Mouse (Mus musculus): Measurements from ENCODE around the gene Rps19bp1. TPM values are rescaled to one million over a fixed set of nuclear protein-coding genes. Genes with fewer than 3 reads are reported as not detected.

Gene Rps19bp1
- polyA plus RNA-seq, 1 experiment from 2014 or later = 62.5 TPM

DNA sequence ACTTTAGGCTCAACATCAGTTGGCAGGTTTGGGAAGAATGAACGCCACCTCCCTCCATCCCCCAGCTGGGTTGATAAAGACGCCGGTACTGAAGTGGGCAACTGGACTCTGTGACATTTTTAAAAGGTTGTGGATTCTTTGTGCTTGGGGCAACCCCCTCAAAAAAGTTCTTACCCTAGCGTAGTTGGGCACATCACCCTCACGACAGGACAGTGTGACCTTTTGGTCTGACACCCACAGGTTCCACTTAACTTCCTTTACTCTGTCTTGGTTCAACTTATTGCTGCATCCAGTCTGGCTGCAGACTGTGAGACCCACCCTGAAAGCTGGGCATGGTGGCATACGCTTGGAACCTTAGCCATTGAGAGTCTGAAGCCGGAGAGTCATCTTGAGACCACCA, 40.4 kb downstream of the Rps19bp1 start:
- DNase-seq (ENCODE audit: low spot score) = no peak
- H3K27me3 ChIP-seq (ENCODE audit: insufficient read depth, poor library complexity, severe bottlenecking) = no peaks in the 10 kb centered on the region
- H3K4me1 ChIP-seq = peaks cover 19% of the 10 kb centered on the region
- WGBS = 66% methylated on average over 7 of the region's 7 CpGs
- no peaks in the 10 kb centered on the region for H3K9me3 ChIP-seq
- no peak overlapping the region for H3K27ac ChIP-seq
- no peaks in the 10 kb centered on the region for H3K36me3 ChIP-seq
- no peak overlapping the region for H3K4me3 ChIP-seq

DNA sequence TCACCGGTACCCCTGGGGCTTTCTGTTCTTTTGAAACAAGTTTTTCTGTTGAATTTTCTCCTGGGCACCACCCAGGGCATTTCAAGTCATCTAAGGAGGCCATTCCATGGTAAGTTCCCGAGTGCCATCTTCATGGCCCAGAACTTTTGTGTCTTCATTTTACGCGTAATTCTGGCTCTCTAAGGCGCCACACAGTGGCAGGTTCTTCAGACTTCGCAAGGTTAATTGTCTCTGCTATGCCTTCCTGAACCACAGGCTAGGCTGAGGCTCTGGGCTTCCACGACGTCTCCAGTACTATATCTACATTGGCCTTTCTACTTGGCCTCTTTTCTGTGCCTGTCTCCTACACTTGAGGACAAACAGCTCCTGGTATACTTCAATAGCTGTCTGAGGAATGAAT, 43.1 kb downstream of the Rps19bp1 start:
- Histone ChIP-seq H3K4me1 (peaks cover 20% of the 10 kb centered on the region), H3K4me3 (no peak overlapping the region), H3K27ac (no peak overlapping the region), H3K36me3 (no peaks in the 10 kb centered on the region), H3K9me3 (no peaks in the 10 kb centered on the region), H3K27me3 (ENCODE audit: insufficient read depth, poor library complexity, severe bottlenecking) (no peaks in the 10 kb centered on the region)
- WGBS = 57% methylated on average over 8 of the region's 8 CpGs
- DNase-seq (ENCODE audit: low spot score) = no peak

- H3K4me3 ChIP-seq = peak overlapping the region; percentile 29; the same call in 1 of the 2 replicates
- peak overlapping the region; percentile 74 for H3K27ac ChIP-seq
These were observed 44.1 kb downstream of the Rps19bp1 start for GRCm38 (mm10) chr15:80219705-80220657.

DNA sequence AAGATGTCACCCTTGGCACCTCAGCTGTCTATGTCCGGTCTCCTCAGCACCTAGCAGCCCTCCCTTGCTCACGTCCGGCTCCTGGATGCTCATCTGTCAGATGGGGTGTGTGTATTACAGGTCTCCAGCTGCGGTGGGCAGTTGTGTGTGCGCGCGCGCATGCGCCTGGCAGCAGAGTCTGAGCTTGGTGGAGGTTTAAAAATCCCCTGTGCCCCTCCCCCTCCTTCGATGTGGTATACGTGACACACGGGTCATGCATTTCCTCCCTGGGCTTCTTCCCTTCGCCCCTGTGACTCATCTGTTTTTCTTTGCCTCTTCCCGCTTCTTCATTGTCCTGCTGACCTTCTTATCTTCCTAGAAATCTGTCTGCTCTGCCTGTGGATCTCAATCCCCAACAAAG, 44.9 kb downstream of the Rps19bp1 start:
- peak overlapping the region; percentile 29; the same call in 1 of the 2 replicates for H3K4me3 ChIP-seq
- peak; percentile 81 for DNase-seq (ENCODE audit: low spot score)
- no peaks in the 10 kb centered on the region for H3K27me3 ChIP-seq (ENCODE audit: insufficient read depth, poor library complexity, severe bottlenecking)
- WGBS = 30% methylated on average over 14 of the region's 14 CpGs
- H3K27ac ChIP-seq = peak overlapping the region; percentile 74
- peaks cover 20% of the 10 kb centered on the region for H3K4me1 ChIP-seq
- H3K9me3 ChIP-seq = no peaks in the 10 kb centered on the region
- no peaks in the 10 kb centered on the region for H3K36me3 ChIP-seq

More at GRCm38 (mm10) chr15:80219705-80220657, 44.1 kb downstream of the Rps19bp1 start:
- Histone ChIP-seq H3K36me3 (no peaks in the 10 kb centered on the region), H3K27me3 (ENCODE audit: insufficient read depth, poor library complexity, severe bottlenecking) (no peaks in the 10 kb centered on the region), H3K9me3 (no peaks in the 10 kb centered on the region), H3K4me1 (peaks cover 20% of the 10 kb centered on the region)
- WGBS = 55% methylated on average over 4 of the region's 4 CpGs
- DNase-seq (ENCODE audit: low spot score) = no peak

DNA sequence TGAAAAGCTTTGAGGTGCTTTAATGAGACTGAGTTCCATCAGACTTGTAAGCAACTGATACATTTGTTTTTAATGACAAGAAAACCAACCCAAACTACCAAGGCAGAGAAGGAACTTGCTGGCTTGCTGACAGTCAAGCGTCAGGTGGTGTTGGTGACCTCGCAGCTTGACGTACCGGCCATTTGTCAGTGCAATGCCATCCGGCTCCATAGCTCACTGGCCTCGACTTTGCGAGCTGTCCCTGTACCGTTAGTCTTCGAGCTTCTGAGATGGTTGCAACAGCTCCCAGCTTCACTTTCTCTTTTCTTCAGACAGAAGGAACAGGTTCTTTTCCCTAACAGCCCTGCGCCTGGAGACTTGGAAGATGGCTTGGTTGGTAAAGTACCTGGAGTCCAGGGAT, 46.6 kb downstream of the Rps19bp1 start:
- Histone ChIP-seq H3K9me3 (no peaks in the 10 kb centered on the region), H3K36me3 (no peaks in the 10 kb centered on the region), H3K27me3 (ENCODE audit: insufficient read depth, poor library complexity, severe bottlenecking) (peaks cover under 1% of the 10 kb centered on the region; the same call in 1 of the 2 replicates), H3K4me1 (peaks cover 10% of the 10 kb centered on the region), H3K4me3 (no peak overlapping the region), H3K27ac (no peak overlapping the region)
- DNase-seq (ENCODE audit: low spot score) = no peak
- WGBS = 81% methylated on average over 10 of the region's 10 CpGs

DNA sequence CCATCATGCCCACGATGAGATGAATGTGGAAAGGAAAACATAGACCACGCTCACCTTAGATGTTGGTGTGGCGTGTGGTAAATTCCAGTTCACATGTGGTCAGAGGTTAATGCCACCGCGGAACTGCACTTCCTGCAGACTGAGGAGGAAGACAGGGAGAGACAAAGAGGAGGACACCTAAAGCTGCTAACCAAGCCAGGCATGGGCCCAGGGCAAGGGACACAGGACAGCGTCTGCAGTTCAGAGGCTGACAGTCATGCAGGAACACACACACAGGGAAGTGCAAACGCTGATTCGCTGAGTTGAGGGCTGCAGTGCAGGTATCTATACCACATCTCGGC, 47.7 kb downstream of the Rps19bp1 start:
- 0 out of 2 replicates have a peak, but pooled peaks cover 3% of the 10 kb centered on the region for H3K36me3 ChIP-seq
- peaks cover 5% of the 10 kb centered on the region for H3K27me3 ChIP-seq (ENCODE audit: insufficient read depth, poor library complexity, severe bottlenecking)
- no peaks in the 10 kb centered on the region for H3K9me3 ChIP-seq
- H3K4me3 ChIP-seq = no peak overlapping the region
- no peak for DNase-seq (ENCODE audit: low spot score)
- H3K27ac ChIP-seq = no peak overlapping the region
- WGBS = 56% methylated on average over 9 of the region's 9 CpGs
- peaks cover 10% of the 10 kb centered on the region for H3K4me1 ChIP-seq

- Histone ChIP-seq H3K27ac (no peak overlapping the region), H3K36me3 (peaks cover 3% of the 10 kb centered on the region), H3K4me3 (no peak overlapping the region), H3K27me3 (ENCODE audit: insufficient read depth, poor library complexity, severe bottlenecking) (peaks cover 5% of the 10 kb centered on the region), H3K4me1 (peaks cover 10% of the 10 kb centered on the region), H3K9me3 (no peaks in the 10 kb centered on the region)
- DNase-seq (ENCODE audit: low spot score) = no peak
- 14% methylated on average over 10 of the region's 10 CpGs for WGBS
These were observed 48.2 kb downstream of the Rps19bp1 start for GRCm38 (mm10) chr15:80215716-80216479.

DNA sequence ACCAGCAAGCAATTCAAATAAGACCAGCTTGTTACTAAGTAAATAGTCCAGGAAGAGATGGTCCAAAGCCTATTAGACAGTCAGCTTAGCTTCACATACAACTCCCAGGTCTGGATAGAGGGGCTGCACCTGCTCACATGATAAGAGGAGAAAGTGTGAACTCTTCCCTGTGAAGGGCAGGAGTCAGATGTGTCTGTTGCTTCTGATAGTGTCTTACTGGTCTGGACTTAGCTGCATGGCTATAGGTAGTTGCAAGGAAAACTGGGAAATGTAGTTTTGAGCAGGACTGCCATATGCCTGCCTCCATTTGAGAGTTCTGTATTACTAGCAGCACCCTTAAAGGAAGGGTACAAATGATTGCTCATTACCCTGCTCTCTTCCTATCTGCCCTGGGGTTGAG, 50.4 kb downstream of the Rps19bp1 start:
- Histone ChIP-seq H3K4me3 (no peak overlapping the region), H3K9me3 (no peaks in the 10 kb centered on the region), H3K4me1 (no peaks in the 10 kb centered on the region), H3K27me3 (ENCODE audit: insufficient read depth, poor library complexity, severe bottlenecking) (peaks cover 5% of the 10 kb centered on the region), H3K27ac (no peak overlapping the region), H3K36me3 (peaks cover 3% of the 10 kb centered on the region)
- no peak for DNase-seq (ENCODE audit: low spot score)

Other genes with a start within 250 kb of the Rps19bp1 start
- gene Pdgfb, start 249.3 kb downstream of the Rps19bp1 start, polyA plus RNA-seq (2016; fragmentation: Nextera tagmentation; extraction: Ambion mirVana) = 0.95 and 1.9 TPM in 2 replicates
- 6.7 and 11.6 TPM in 2 replicates for gene Syngr1, start 173.0 kb downstream of the Rps19bp1 start, polyA plus RNA-seq (2016; fragmentation: Nextera tagmentation; extraction: Ambion mirVana)
- 770 and 980 TPM in 2 replicates for gene Rpl3, start 172.4 kb downstream of the Rps19bp1 start, polyA plus RNA-seq (2016; fragmentation: Nextera tagmentation; extraction: Ambion mirVana)
- gene Tab1, start 131.2 kb downstream of the Rps19bp1 start, polyA plus RNA-seq (2016; fragmentation: Nextera tagmentation; extraction: Ambion mirVana) = 34.2 and 38.1 TPM in 2 replicates
- 1.1 and 2.8 TPM in 2 replicates for gene Mgat3, start 90.6 kb downstream of the Rps19bp1 start, polyA plus RNA-seq (2016; fragmentation: Nextera tagmentation; extraction: Ambion mirVana)
- 31.0 and 39.2 TPM in 2 replicates for gene Mief1, start 30.3 kb downstream of the Rps19bp1 start, polyA plus RNA-seq (2016; fragmentation: Nextera tagmentation; extraction: Ambion mirVana)
- 3.5 TPM in 1 of 2 replicates, not detected in the other for gene AC140267.1, start 28.5 kb downstream of the Rps19bp1 start, polyA plus RNA-seq (2016; fragmentation: Nextera tagmentation; extraction: Ambion mirVana)
- 84.8 and 109 TPM in 2 replicates for gene Atf4, start 9.1 kb downstream of the Rps19bp1 start, polyA plus RNA-seq (2016; fragmentation: Nextera tagmentation; extraction: Ambion mirVana)
- 0.04 TPM in 1 of 2 replicates, not detected in the other for gene Cacna1i, start 22.9 kb upstream of the Rps19bp1 start, polyA plus RNA-seq (2016; fragmentation: Nextera tagmentation; extraction: Ambion mirVana)

All from heart, embryonic 10.5 days (tissue).